Mouse (Mus musculus) liver, embryonic 14.5 days (tissue): ENCODE measurements at regions not wholly inside any gene's neighbourhood (a gene's known extent, or its start where the extent isn't known, plus 50 kb on each side); places are given as distances from the start of the nearest gene placed in this dataset.

ENCODE experiments used
- ATAC-seq: fragments of 200-750 bp; cut with Nextera tagmentation; 2 replicates; pipeline ENCODE4 v1.8.0; 2017; ENCODE audit warnings: moderate number of reproducible peaks, mild to moderate bottlenecking, moderate library complexity; ENCODE audit not compliant: insufficient read depth
- DNase-seq, 3 experiments: peaks; one replicate each; pipeline ENCODE4 v3.0.0-alpha.2; 2012 to 2013; ENCODE audit warnings: low read depth in 3 of 3, low spot score in 3 of 3
- H3K27ac ChIP-seq: fragments of 300-500 bp; sonication (generic); 2 replicates; pipeline ENCODE4 v1.5.1; 2014; ENCODE audit warnings: moderate library complexity, mild to moderate bottlenecking, control low read depth, inconsistent platforms
- H3K27me3 ChIP-seq: fragments of 300-500 bp; sonication (generic); 2 replicates; pipeline ENCODE4 v1.6.1; 2014; ENCODE audit warnings: mild to moderate bottlenecking, low read length, moderate library complexity; ENCODE audit not compliant: control insufficient read depth, insufficient read depth
- H3K36me3 ChIP-seq: fragments of 300-500 bp; sonication (generic); replicated peaks from 2 replicates; pipeline ENCODE4 v1.6.1; 2014; ENCODE audit warnings: low read depth; ENCODE audit not compliant: control insufficient read depth, insufficient read depth
- H3K4me1 ChIP-seq, 2 experiments: fragments of 200-500 bp in 1 of 2; fragments of 300-500 bp in 1 of 2; sonication (generic) in 1 of 2; replicated peaks; 2 replicates each; pipeline ENCODE4 v1.6.1; 2012 to 2014; ENCODE audit warnings: antibody characterized with exemption in 1 of 2, inconsistent platforms in 1 of 2, low read length in 1 of 2; ENCODE audit not compliant: control insufficient read depth in 2 of 2, insufficient read depth in 2 of 2
- H3K4me2 ChIP-seq: fragments of 300-500 bp; sonication (generic); 2 replicates; pipeline ENCODE4 v1.6.1; 2014; ENCODE audit warnings: low read depth, mild to moderate bottlenecking, control low read depth, moderate library complexity
- H3K4me3 ChIP-seq, 2 experiments: fragments of 200-500 bp in 1 of 2; fragments of 300-500 bp in 1 of 2; sonication (generic) in 1 of 2; 2 replicates each; pipeline ENCODE4 v1.5.1; 2012 to 2014; ENCODE audit warnings: low read depth in 2 of 2, low read length in 2 of 2, mild to moderate bottlenecking in 2 of 2, control low read depth in 1 of 2, inconsistent platforms in 1 of 2, moderate library complexity in 1 of 2; ENCODE audit not compliant: insufficient read depth in 1 of 2
- H3K9ac ChIP-seq: fragments of 300-500 bp; sonication (generic); replicated peaks from 2 replicates; pipeline ENCODE4 v1.6.1; 2014; ENCODE audit warnings: mild to moderate bottlenecking, control low read depth, moderate library complexity
- H3K9me3 ChIP-seq: fragments of 300-500 bp; sonication (generic); 2 replicates; pipeline ENCODE4 v1.6.1; 2016; ENCODE audit warnings: low read length, mixed read lengths; ENCODE audit not compliant: control insufficient read depth
- CTCF ChIP-seq: IDR thresholded peaks from 2 replicates; pipeline ENCODE4 v1.5.1; 2016; ENCODE audit warnings: antibody characterized with exemption, low read depth, control low read depth
- EP300 ChIP-seq: IDR thresholded peaks from 2 replicates; pipeline ENCODE4 v1.6.1; 2016; ENCODE audit warnings: antibody characterized with exemption, low read depth
- WGBS: fragments of 180-500 bp; shearing (Covaris S2); extraction: QIAGEN DNeasy Blood & Tissue Kit; methylation state at CpG from one replicate; pipeline ENCODE4 v1.1.7; 2014; ENCODE audit not compliant: insufficient replicate concordance; 5-methylcytosine and 5-hydroxymethylcytosine counted together

- H3K27me3 ChIP-seq, result no peaks in the 10 kb centered on the region
- no peak overlapping the region for H3K4me3 ChIP-seq
- no peak overlapping the region for H3K27ac ChIP-seq
- H3K4me2 ChIP-seq, result no peak overlapping the region
- TF ChIP-seq EP300 (no peak), CTCF (no peak)
- H3K9ac ChIP-seq, result no peak overlapping the region
- no peaks in the 10 kb centered on the region for H3K9me3 ChIP-seq
- H3K36me3 ChIP-seq, result no peaks in the 10 kb centered on the region
- 72% methylated on average over 1 of the region's 1 CpGs for WGBS
- no peak for ATAC-seq
- H3K4me1 ChIP-seq, result no peaks in the 10 kb centered on the region
- DNase-seq, result no peak
These were observed 494.3 kb upstream of the Mon1b start for GRCm38 (mm10) chr8:113141131-113141530.

- Histone ChIP-seq H3K4me1 (no peaks in the 10 kb centered on the region), H3K9ac (no peak overlapping the region), H3K4me3 (no peak overlapping the region), H3K36me3 (no peaks in the 10 kb centered on the region), H3K4me2 (no peak overlapping the region), H3K9me3 (no peaks in the 10 kb centered on the region), H3K27ac (no peak overlapping the region), H3K27me3 (no peaks in the 10 kb centered on the region)
- WGBS, result 69% methylated on average over 1 of the region's 1 CpGs
- DNase-seq, result no peak
- no peak for TF ChIP-seq EP300
- TF ChIP-seq CTCF, result no peak
- ATAC-seq, result no peak
These were observed 458.8 kb upstream of the Mon1b start for GRCm38 (mm10) chr8:113176591-113176990.

- H3K9ac ChIP-seq, result no peak overlapping the region
- H3K9me3 ChIP-seq, result no peaks in the 10 kb centered on the region
- DNase-seq (no peak), ATAC-seq (no peak)
- H3K36me3 ChIP-seq, result no peaks in the 10 kb centered on the region
- H3K4me1 ChIP-seq, result no peaks in the 10 kb centered on the region
- WGBS, result 14% methylated on average over 2 of the region's 2 CpGs
- no peak overlapping the region for H3K4me2 ChIP-seq
- H3K4me3 ChIP-seq, result no peak overlapping the region
- no peak for TF ChIP-seq CTCF
- no peak for TF ChIP-seq EP300
- H3K27ac ChIP-seq, result no peak overlapping the region
- no peaks in the 10 kb centered on the region for H3K27me3 ChIP-seq
These were observed 452.2 kb upstream of the Mon1b start for GRCm38 (mm10) chr8:113183186-113183585.

- H3K4me2 ChIP-seq, result no peak overlapping the region
- no peak overlapping the region for H3K4me3 ChIP-seq
- H3K9ac ChIP-seq, result no peak overlapping the region
- DNase-seq (no peak), ATAC-seq (no peak)
- H3K4me1 ChIP-seq, result no peaks in the 10 kb centered on the region
- H3K36me3 ChIP-seq, result no peaks in the 10 kb centered on the region
- H3K27me3 ChIP-seq, result no peaks in the 10 kb centered on the region
- no peaks in the 10 kb centered on the region for H3K9me3 ChIP-seq
- TF ChIP-seq CTCF (no peak), EP300 (no peak)
- 47% methylated on average over 1 of the region's 1 CpGs for WGBS
- no peak overlapping the region for H3K27ac ChIP-seq
These were observed 444.9 kb upstream of the Mon1b start for GRCm38 (mm10) chr8:113190537-113190936.

- ATAC-seq, result no peak
- Histone ChIP-seq H3K4me3 (no peak overlapping the region), H3K9me3 (no peaks in the 10 kb centered on the region)
These were observed 443.9 kb upstream of the Mon1b start for GRCm38 (mm10) chr8:113191537-113191936.

More at GRCm38 (mm10) chr8:113191537-113191936, 443.9 kb upstream of the Mon1b start:
- no peak for DNase-seq
- Histone ChIP-seq H3K4me2 (no peak overlapping the region), H3K36me3 (no peaks in the 10 kb centered on the region), H3K27me3 (no peaks in the 10 kb centered on the region), H3K4me1 (no peaks in the 10 kb centered on the region), H3K9ac (no peak overlapping the region), H3K27ac (no peak overlapping the region)
- TF ChIP-seq EP300, result no peak
- TF ChIP-seq CTCF, result no peak
- 53% methylated on average over 3 of the region's 3 CpGs for WGBS
